Mouse (Mus musculus) neural tube, embryonic 10.5 days (tissue): ENCODE results near the gene Zfp827.
"Not testable (repeated sequence)": the region's sequence is repeated elsewhere in the genome, so short reads cannot be mapped to it uniquely, and the experiment has no call there.

Experiments
- DNase-seq: peaks from one replicate; pipeline ENCODE4 v3.0.0-alpha.2; 2017; ENCODE audit warnings: low spot score; ENCODE audit errors: extremely low spot score

Zfp827 gene

DNA sequence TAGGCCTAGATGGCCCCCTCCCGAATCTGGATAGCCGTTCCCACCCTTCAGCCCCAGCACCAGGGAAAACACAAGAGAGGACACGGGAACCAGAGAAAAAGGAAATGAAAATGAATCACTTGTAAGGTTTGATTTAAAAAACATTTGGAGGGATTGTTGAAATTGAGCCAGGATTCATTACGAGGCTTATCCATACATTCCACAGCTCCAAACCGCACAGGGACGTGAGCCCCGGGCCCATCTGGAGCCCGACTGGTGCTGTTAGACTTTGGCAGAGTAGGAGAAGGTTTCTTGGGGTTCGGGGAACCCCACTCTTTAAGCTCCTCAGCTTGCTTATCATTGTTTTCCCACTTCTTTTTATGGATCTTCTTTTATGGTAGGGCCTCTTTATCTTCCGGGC, 76.9 kb downstream of the Zfp827 start:
- DNase-seq = no peak

DNA sequence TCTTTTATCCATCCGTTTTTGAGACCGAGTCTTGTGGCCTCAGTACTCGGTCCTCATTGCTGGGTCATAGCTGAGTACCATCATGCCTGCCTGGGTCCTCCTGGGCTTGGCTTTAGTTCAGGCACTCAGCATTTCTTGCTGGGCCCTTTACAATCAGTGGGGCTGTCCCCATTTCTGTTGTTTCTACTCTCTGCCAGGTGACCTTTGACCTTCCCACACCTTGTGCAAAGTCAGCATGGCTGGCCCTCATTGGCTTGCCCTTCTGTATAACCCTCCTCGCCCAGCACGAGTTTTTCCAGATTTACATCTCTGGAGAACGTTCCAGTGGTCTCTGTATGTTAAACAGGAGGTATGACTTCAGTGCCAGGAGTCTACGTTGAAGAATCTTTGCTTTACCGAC, 83.2 kb downstream of the Zfp827 start:
- no peak for DNase-seq

DNA sequence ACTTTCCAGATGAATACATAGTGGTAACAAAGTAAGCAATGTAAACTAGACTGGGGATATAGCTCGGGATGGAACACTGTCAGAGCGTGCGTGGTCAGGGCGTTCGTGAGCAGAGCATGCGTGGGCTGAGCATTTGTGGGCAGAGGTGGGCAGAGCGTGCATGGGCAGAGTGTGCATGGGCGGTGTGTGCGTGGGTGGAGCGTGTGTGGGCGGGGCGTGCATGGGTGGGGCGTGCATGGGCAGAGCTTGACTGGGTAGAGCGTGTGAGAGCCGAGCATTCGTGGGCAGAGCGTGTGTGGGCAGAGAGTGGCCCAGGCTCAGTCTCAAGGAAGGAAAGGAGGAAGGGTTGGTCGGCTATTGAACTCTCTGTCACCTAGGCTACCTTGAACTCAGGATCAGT, 84.2 kb downstream of the Zfp827 start:
- no peak for DNase-seq

DNA sequence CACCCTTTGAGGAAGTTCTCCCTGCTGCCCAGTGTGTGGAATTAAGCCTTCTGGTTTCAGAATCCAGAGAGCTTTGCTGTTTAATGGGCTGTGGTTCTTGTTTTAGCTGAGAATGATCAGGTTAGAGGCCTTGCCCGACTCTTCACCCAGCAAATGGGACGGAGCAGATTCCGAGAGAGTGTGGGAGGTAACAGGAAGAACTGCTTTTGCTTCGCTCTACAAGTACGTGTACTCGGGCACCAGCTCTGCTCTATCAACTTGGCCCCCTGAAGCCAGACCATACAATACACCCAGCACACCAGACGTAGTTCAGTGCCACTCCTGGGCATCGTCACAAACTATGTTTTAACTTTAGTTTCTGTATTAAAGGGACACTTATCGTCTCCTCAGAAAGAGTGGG, 85.3 kb downstream of the Zfp827 start:
- DNase-seq = no peak

DNA sequence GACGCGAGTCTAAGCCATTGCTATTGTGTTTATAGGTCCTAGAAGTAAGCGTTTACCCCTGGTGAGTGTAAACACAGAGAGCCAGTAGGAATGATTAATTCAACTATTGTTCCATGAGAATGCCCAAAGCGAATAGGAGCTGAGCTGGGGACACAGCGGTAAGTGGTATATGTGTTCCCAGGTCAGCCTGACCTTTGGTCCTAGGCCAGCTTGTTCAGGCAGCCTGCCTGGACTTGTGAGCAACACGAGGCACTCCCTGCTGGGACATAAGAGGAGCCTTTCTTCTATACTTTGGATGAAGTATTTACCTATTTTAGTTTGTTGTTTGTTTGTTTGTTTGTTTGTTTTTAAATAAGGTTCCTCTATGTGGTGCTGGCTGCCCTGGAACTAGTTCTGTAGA, 86.3 kb downstream of the Zfp827 start:
- no peak for DNase-seq

DNA sequence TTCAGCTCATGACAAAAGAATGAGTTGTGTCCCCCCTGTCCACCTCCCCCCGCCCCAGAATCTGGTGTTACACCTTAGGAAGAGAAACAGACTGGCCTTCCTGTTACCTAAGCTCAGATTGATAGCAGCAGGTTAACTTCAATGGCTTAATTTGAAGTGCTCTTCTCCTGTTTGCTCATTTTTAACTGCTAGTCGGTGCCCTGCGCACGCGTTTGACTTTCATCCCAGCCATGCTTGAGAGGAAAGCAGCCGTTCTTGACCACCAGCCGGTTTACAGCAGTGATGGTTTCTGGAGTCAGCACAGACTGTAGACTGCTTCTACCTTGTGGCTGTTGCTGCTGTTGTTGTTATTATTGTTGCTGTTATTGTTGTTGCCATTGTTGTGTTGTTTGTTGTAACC, 88.2 kb downstream of the Zfp827 start:
- DNase-seq = no peak

DNA sequence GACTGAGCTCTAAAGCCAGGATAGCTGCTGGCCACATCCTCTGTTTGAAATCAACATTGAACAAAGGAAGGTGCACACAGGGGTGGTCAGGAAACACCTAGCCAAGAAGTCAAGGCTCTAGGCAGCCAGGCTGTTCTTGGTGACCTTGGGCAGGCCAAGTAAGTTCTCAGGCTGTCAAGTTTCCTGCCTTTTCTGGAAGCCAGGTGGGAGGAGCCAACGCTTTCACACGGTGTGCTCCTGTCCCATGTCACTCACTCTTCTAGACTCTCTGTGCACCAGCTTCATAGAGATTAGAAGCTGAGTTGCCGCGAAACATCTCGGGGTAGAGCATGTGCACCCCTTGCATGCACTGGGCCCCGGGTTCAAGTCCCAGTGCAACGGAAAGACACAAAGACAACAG, 89.5 kb downstream of the Zfp827 start:
- no peak for DNase-seq

DNA sequence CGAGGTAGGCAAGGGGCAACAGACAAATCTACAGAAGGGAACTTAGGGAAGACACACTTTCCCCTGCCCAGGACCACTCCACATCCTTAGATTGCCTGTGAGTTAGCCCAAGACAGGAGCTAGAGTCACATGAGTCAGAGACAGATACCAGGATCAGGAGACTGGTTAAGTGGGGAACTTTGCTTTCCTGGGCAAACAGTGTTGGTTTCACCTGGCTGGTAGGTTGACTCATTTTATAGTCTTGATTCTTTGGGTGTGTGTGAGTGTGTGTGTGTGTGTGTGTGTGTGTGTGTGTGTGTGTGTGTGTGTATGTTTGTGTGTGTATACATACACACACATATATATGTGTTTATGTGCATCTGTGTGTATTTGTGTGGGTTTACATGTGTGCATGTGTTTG, 93.4 kb downstream of the Zfp827 start:
- no peak for DNase-seq

DNA sequence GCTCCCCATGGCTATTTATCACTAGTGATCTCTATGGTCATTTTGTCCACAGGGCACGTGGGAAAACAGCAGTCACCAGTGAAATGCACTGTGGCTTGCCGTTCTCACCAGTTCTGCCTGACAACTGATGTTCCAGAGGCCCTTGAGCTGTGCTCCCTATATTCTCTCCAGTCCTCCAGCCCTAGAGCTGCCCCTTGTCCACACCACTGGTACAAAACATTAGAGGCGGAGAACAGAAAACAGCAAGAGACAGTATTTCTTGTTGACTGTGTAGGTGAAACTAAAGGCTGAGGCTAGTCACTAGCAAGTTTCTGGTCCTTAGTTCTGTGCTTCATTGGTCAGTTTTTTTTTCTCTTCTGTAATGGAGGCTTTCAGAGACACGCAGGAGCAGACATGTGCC, 96.0 kb downstream of the Zfp827 start:
- no peak for DNase-seq

DNA sequence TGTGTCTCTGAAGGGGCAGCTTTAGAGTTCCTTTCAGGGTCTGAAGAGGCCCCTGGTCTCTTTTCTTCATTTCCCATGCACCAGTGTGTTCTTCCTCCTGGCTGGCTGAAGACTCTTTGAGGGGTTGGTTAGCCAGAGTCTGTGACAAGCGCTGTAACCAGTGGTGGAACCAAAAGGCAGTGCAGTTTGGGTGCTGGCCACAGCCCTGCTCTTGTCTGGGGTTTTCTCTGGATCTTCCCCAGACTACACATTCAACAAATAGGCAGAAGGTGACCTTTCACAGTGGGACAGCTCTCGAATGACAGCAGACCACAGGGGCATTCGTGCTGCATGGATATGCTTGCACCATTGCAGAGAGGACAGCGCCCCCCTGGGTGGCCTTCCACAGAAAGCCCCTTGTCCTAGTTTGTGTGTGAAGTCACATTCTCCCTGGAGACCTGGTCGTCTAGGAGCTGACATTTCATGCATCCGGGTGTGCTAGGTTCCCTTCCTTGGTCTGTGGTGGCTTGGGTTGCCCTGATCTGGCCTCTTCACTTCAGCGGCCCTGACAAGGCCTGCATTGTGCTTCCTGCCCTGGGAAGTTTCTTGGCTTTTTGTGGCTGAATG, 99.1 kb downstream of the Zfp827 start:
- no peak for DNase-seq

DNA sequence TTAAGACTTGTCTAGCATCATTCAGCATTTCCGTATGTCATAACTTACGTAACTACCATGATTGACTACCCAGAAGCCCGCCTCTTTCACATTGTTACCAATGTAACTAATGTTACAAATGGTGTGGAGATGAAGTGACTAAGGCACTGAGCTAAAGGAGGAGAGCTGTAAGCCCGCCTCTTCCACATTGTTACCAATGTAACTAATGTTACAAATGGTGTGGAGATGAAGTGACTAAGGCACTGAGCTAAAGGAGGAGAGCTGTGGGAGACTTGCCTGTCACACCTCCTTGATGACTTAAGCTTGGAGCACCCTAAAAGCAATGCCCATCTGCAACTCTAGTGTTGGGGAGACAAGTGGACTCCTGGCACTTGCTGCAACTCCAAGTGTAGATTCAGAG, 100.3 kb downstream of the Zfp827 start:
- DNase-seq = not testable (repeated sequence)

DNA sequence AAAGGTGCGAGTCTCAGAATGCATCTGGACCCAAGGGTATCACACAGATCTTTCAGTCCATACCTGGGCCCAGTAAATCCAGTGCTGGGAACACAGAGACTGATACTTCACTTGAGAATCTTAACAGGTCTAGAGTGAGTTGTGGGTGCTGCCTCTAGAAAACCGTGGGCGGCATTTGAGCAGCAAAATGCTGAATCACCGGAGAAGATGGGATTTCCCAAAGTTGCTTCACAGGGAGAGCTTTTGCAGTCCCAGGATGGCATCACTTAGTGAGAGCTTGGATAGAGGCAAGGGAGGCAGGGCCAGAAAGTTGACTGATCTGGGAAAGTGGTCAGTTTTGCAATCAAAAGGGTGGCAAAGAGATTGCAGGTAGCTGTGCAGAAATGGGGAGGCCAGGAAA, 111.4 kb downstream of the Zfp827 start:
- DNase-seq = no peak

DNA sequence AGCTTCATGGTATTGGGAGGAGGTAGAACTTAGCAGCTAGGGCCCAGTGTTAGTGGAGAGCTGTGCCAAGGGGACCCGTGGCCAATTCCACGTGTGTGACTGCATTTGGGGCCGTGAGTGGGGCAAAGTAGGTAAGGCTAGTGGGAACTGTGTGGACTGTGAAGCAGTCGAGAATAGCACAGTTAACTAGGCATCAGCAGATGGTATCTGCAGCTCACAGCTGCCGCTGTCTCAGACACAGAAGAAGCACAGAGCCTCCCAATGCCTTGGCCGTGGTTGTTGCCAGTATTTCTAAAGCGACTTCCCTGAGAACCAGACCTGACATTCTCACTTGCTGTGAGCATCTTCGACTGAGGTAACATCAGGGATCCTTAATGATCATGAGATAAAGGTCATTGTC, 112.7 kb downstream of the Zfp827 start:
- DNase-seq = no peak

DNA sequence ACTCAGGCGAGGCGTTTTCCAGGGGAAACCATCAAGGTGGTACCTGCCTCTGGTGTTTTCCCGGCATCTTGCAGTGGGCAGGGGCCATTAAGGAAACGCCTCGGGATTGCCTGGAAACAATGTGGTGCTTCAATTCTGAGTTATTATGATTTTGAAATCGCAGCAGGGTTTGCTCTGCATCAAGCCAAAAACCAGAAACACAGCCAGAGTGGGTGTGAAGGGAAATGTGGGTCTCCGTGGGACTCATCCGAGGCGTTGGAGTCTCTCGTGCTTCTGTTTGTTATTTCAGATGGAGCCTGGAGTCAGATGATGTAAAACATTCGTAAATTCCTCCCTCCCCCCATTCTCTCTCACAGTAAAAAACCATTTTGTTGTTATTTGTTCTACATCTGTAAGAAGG, 113.4 kb downstream of the Zfp827 start:
- DNase-seq = no peak

DNA sequence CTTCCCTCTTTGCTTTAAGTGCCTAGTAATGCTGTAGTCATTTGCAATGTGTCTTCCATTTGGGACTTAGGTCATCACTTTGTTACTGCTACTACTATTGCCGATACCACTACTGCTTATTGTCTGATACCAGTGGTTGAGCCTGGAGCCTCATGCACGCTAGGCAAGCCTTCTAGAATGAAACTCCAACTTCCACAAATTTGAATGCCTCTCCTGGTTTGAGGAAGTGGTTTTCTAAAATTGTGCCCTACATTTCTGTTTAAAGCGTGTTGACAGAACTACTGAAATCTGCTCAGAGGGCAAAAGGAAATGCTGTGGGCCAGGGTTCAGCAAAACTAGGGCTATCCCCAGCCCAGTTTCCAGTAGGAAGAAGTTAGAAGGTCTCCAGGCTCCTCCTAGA, 115.5 kb downstream of the Zfp827 start:
- no peak for DNase-seq

DNA sequence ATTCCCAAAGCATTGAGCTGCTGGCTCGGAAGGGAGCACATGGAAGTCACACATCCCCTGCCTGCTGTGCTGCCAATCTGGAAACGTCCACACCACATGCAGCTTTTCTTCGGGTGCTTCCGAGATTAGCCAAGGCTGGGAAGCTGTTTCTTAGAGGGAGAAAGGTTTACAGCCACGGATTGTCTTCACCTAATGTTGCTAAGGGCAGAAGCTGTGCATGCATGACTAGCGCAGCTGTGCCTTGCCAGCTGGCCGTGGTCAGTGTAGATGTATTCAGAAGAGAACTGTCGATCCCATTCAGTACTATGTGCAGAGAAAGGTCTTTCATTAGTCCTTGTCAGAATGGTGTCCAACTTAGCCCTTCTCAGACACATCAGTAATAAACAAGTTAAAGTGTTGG, 117.0 kb downstream of the Zfp827 start:
- DNase-seq = no peak

DNA sequence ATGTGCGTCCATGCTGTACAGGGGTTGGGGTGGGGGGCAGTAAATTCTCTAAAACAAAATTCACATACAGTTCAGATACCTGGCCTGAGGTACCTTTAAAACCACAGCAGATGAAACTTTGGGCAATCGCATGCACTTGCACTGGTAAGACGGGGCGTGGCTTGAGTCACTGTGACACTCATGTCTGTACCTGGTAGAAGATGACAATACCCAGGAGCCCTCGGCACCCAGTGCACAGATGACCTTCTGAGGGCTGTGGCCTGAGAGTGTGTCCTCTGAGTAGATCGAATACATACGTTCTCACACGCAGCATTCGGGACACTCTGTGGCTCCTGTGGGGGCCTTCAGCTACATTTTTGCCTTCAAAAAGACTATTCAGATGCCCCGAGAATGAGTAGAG, 117.4 kb downstream of the Zfp827 start:
- no peak for DNase-seq

DNA sequence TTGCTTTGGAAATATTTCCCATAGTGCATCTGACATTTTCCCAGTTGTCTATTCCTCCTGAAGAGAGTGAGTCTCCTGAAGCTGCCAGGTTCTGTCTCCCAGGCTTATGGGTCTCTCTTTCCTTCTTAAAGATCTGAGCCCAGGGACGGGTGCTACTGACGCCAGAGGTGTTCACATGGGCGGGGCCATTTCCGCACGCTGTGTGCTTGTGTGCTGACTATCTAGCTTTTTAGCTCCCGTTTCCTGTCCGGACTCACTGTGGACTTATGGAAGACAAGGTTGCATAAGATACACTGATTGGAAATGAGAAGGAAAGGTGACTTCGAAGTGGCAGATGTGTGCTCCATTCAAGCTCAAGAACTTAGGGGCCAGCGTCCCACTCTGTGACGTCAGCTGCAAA, 120.6 kb downstream of the Zfp827 start:
- DNase-seq = no peak

DNA sequence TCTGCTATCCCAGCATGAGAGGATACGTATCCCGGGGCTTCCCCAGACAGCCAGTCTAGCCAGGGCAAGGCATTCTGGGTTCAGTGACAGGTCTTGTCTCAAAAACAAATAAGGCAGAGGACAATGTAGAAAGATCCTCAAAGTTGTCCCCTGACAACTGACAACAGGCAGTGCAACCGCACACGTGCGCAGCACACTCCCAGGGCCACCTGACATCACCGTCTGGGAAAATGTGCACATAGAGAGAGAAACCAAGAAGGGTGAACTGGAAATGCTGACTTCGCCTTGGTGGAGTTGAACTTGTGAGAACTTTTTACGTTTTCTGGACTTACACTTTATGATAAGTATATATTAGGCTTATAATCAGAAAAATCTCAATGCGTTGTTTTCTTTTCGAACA, 121.6 kb downstream of the Zfp827 start:
- DNase-seq = no peak

DNA sequence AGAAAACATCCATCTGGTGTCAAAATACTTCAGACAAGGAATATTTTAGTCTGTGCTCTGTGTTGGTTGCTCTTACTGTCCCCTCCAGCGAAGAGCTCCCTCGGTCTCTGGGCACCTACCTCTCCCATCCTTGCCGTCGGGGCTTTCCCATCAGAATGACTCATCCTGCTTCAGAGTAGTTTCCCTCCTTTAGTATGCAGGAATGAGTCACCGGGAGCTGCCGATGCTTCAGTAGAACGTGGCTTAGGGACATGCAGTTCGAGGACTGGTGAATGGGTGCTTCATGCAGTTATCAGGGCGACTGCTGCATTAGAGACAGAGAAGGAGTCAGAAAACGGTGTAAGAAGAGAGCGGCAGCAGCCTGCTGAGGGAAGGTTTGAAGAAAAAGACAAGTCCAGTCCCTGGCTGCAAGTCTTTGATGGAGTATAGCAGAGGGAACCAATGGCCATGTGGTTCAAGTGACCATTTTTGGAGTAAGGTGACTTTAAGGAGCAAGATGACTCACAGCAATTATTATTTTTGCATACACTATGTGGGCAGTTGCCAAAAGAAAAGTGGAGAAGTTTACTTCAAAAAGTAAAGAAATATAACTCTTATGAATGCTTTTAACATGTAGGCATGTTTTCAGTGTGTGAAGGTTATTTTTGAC, 122.4 kb downstream of the Zfp827 start:
- no peak for DNase-seq

DNA sequence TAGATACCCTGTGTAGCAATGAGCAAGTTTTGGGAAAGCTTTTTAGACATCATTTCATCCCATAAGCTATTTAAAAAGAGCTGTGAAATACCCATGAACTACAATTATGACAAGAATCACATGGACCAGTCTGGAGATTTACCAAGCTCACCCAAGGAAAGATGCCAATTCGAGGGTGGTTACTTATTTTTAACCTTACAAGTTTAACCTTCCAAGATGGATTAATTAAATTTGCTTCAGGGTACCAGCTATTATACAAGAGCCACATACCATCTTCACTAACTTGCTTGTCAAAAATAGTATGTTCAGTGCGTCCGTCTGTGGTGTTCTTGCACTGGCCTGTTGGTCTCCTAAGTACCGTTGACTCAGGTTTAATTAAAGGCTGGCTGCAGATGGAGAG, 123.4 kb downstream of the Zfp827 start:
- no peak for DNase-seq

DNA sequence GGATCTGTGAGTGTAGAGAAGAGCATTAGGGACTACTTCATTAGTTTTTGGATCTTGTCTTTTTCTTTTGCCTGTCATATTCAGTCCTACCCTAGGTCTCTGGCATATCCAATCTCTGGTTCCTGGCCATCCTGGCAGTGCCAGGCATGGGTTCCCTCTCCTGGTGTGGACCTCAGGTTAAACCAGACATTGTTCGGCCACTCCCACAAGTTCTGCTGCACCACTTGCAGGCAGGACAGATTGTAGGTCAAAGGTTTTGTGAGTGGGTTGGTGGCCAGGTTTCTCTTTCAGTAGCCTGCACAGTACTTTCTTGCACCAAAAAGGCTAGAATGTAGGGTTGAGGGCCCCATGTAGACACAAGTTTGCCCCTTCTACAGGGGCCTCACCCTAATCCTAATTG, 125.0 kb downstream of the Zfp827 start:
- DNase-seq = no peak

DNA sequence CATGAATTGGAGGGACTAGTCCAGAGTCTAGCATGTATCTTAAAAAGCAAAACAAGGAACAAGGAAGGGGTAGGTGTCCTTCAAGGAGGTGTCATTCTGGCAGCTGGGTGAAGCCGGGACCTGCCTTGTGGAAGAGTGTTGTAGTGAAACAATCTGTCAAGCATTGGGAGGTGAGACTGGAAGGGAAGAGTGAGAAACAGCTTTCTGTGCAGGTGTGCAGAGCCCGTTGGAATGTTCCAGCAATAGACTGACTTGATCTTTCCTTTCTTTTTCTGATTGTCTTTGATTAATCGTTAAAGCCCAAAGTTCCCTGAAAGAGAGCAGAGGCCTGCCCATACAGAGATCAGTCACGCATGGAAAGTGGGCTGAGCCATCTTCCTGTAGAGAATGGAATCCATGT, 125.4 kb downstream of the Zfp827 start:
- no peak for DNase-seq
